Mouse (Mus musculus): Measurements from ENCODE around the gene Mcrip2. TPM values are rescaled to one million over a fixed set of nuclear protein-coding genes. Genes with fewer than 3 reads are reported as not detected.
A peak's percentile ranks its signal among the peaks of the same experiment; 100 is the strongest.

Mcrip2 gene
- polyA plus RNA-seq (2015; fragmentation: Nextera tagmentation; extraction: Ambion mirVana): 176 and 203 TPM in 2 replicates

- under 1% methylated on average over 24 of the region's 24 CpGs for WGBS
- H3K27ac ChIP-seq: peak within 1 kb of the TSS; percentile 98
- peak; percentile 84 for ATAC-seq (replicated peaks; ENCODE audit: insufficient number of reproducible peaks, insufficient read depth, low FRiP score, low read depth)
- peak within 1 kb of the TSS; percentile 97 for H3K4me3 ChIP-seq
- peak within 1 kb of the TSS; percentile 91 for H3K9ac ChIP-seq
- H3K27me3 ChIP-seq: no peaks in the 10 kb centered on the region
- no peaks in the 10 kb centered on the region for H3K9me3 ChIP-seq (replicated peaks)
- H3K4me1 ChIP-seq (replicated peaks): peaks cover 30% of the 10 kb centered on the region
- peak within 1 kb of the TSS; percentile 96 for H3K4me2 ChIP-seq
- peaks cover 12% of the 10 kb centered on the region; the same call in 1 of the 2 replicates for H3K36me3 ChIP-seq
Observed at GRCm38 (mm10) chr17:25868601-25869191, at the start of gene Mcrip2. Gene Mcrip2, minus strand, starts transcription at chr17:25868764.

GRCm38 (mm10) chr17:25918037-25918750, 49.6 kb upstream of the Mcrip2 start:
- 73% methylated on average over 9 of the region's 9 CpGs for WGBS
- Histone ChIP-seq H3K4me2 (peak overlapping the region; percentile 93), H3K4me1 (replicated peaks) (peaks cover 44% of the 10 kb centered on the region), H3K27me3 (no peaks in the 10 kb centered on the region), H3K4me3 (peak overlapping the region; percentile 81), H3K9ac (peak overlapping the region; percentile 84; the same call in 1 of the 2 replicates), H3K27ac (no peak overlapping the region), H3K36me3 (no peaks in the 10 kb centered on the region), H3K9me3 (replicated peaks) (no peaks in the 10 kb centered on the region)
- ATAC-seq (replicated peaks; ENCODE audit: insufficient number of reproducible peaks, insufficient read depth, low FRiP score, low read depth): no peak

GRCm38 (mm10) chr17:25916931-25917647, 48.5 kb upstream of the Mcrip2 start:
- Histone ChIP-seq H3K9me3 (replicated peaks) (no peaks in the 10 kb centered on the region), H3K27me3 (no peaks in the 10 kb centered on the region), H3K4me3 (no peak overlapping the region), H3K9ac (no peak overlapping the region), H3K4me1 (replicated peaks) (peaks cover 44% of the 10 kb centered on the region), H3K27ac (no peak overlapping the region), H3K36me3 (no peaks in the 10 kb centered on the region), H3K4me2 (no peak overlapping the region)
- 78% methylated on average over 8 of the region's 8 CpGs for WGBS
- ATAC-seq (replicated peaks; ENCODE audit: insufficient number of reproducible peaks, insufficient read depth, low FRiP score, low read depth): no peak

- Histone ChIP-seq H3K4me2 (0 out of 2 replicates have a peak overlapping the region, but pooled peaks have one; percentile 21), H3K27ac (peak overlapping the region; percentile 43), H3K9ac (no peak overlapping the region), H3K9me3 (replicated peaks) (no peaks in the 10 kb centered on the region), H3K4me3 (no peak overlapping the region), H3K36me3 (no peaks in the 10 kb centered on the region), H3K4me1 (replicated peaks) (peaks cover 38% of the 10 kb centered on the region), H3K27me3 (no peaks in the 10 kb centered on the region)
- no peak for ATAC-seq (replicated peaks; ENCODE audit: insufficient number of reproducible peaks, insufficient read depth, low FRiP score, low read depth)
- 58% methylated on average over 4 of the region's 4 CpGs for WGBS
Observed at GRCm38 (mm10) chr17:25914295-25914694, 45.7 kb upstream of the Mcrip2 start.

- Histone ChIP-seq H3K27me3 (no peaks in the 10 kb centered on the region), H3K4me1 (replicated peaks) (peaks cover 38% of the 10 kb centered on the region), H3K9me3 (replicated peaks) (no peaks in the 10 kb centered on the region), H3K4me3 (no peak overlapping the region), H3K27ac (peak overlapping the region; percentile 43), H3K9ac (no peak overlapping the region), H3K36me3 (no peaks in the 10 kb centered on the region), H3K4me2 (peak overlapping the region; percentile 21)
- ATAC-seq (replicated peaks; ENCODE audit: insufficient number of reproducible peaks, insufficient read depth, low FRiP score, low read depth): no peak; the same call in 1 of the 2 replicates
- 6% methylated on average over 1 of the region's 1 CpGs for WGBS
Observed at GRCm38 (mm10) chr17:25913877-25914275, 45.3 kb upstream of the Mcrip2 start.

DNA sequence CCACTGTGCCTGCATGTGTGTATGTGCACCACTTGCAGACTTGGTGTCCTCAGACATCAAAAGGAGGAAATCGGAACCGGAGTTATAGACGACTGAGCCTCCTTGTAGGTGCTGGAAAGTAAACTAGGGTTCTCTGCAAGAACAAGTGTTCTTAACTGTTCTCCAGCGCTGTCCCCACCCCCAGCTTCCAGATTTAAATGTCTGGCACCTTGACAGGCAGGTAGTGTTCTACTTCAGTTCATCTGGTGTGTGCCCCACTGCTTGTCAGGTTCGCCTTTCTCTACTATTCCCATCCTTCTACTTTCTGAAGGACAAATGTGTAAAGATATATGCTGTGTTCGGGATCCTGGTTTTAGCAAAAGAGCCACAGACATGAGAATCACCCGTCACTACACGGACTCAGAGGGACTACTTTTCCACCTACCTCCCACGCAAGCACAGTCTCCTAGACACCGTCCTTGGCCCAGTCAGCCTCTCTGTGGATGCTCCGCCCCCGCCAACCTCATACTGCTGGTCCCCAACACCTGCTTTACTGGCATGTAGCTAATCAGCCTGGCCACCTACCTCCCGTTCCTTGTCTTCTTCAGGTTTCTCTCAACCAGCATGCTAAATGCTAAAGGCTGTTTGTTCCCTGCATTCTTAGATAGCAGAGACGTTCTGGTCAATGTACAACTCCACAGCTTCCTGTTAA, 44.8 kb upstream of the Mcrip2 start:
- Histone ChIP-seq H3K27ac (peak overlapping the region; percentile 43; the same call in 1 of the 2 replicates), H3K4me1 (replicated peaks) (peaks cover 32% of the 10 kb centered on the region), H3K9me3 (replicated peaks) (no peaks in the 10 kb centered on the region), H3K9ac (no peak overlapping the region), H3K36me3 (no peaks in the 10 kb centered on the region), H3K4me2 (peak overlapping the region; percentile 21), H3K4me3 (no peak overlapping the region), H3K27me3 (no peaks in the 10 kb centered on the region)
- ATAC-seq (replicated peaks; ENCODE audit: insufficient number of reproducible peaks, insufficient read depth, low FRiP score, low read depth): no peak
- 64% methylated on average over 14 of the region's 14 CpGs for WGBS

- WGBS: 82% methylated on average over 4 of the region's 4 CpGs
- Histone ChIP-seq H3K27ac (no peak overlapping the region), H3K9ac (no peak overlapping the region), H3K4me3 (no peak overlapping the region), H3K36me3 (no peaks in the 10 kb centered on the region), H3K4me1 (replicated peaks) (peaks cover 20% of the 10 kb centered on the region), H3K27me3 (no peaks in the 10 kb centered on the region), H3K4me2 (no peak overlapping the region), H3K9me3 (replicated peaks) (no peaks in the 10 kb centered on the region)
- no peak for ATAC-seq (replicated peaks; ENCODE audit: insufficient number of reproducible peaks, insufficient read depth, low FRiP score, low read depth)
Observed at GRCm38 (mm10) chr17:25911816-25912215, 43.3 kb upstream of the Mcrip2 start.

DNA sequence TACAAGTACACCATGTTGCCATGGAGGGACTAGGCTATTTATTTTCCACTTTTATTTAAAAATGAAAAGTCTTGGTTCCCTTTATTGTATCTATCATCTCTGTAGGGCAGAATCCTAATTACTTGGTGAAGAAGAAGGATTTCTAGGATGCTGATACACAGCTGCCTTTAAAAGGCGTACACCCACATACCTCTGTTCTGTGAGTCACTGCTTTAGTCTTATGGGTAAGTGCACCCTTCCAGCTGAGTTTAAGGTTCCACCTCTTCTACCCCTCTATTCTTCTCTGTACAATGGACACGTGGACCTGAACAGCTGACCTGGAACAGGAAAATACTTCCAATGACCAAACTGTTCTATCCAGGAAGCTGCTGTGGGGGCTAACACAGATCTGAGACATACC, 39.1 kb upstream of the Mcrip2 start:
- Histone ChIP-seq H3K27me3 (no peaks in the 10 kb centered on the region), H3K27ac (no peak overlapping the region), H3K4me2 (no peak overlapping the region), H3K4me1 (replicated peaks) (no peaks in the 10 kb centered on the region), H3K9ac (no peak overlapping the region), H3K36me3 (no peaks in the 10 kb centered on the region), H3K4me3 (no peak overlapping the region), H3K9me3 (replicated peaks) (no peaks in the 10 kb centered on the region)
- no peak for ATAC-seq (replicated peaks; ENCODE audit: insufficient number of reproducible peaks, insufficient read depth, low FRiP score, low read depth)
- WGBS: 84% methylated on average over 2 of the region's 2 CpGs

DNA sequence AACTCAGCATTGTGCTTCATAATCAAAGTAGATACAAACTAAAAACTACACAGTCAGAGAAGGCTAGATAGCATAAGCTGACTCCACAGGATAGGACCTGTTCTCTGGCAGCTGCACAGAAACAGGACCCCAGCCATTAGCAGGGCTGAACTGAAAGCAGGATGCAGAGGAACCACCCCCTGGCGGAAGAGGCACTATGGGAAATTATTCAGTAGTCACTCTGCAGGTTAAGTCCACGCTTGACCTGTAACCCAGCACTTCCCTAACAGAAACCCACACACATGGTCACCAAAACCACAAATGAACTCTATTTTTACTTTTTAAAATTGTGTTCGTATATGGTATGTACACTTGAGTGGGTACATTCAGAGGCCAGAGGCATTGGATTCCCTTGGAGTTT, 34.5 kb upstream of the Mcrip2 start:
- Histone ChIP-seq H3K36me3 (peaks cover 5% of the 10 kb centered on the region; the same call in 1 of the 2 replicates), H3K27ac (no peak overlapping the region), H3K9ac (no peak overlapping the region), H3K4me3 (no peak overlapping the region), H3K27me3 (no peaks in the 10 kb centered on the region), H3K4me1 (replicated peaks) (no peaks in the 10 kb centered on the region), H3K9me3 (replicated peaks) (no peaks in the 10 kb centered on the region), H3K4me2 (no peak overlapping the region)
- no peak for ATAC-seq (replicated peaks; ENCODE audit: insufficient number of reproducible peaks, insufficient read depth, low FRiP score, low read depth)
- WGBS: 79% methylated on average over 3 of the region's 3 CpGs

DNA sequence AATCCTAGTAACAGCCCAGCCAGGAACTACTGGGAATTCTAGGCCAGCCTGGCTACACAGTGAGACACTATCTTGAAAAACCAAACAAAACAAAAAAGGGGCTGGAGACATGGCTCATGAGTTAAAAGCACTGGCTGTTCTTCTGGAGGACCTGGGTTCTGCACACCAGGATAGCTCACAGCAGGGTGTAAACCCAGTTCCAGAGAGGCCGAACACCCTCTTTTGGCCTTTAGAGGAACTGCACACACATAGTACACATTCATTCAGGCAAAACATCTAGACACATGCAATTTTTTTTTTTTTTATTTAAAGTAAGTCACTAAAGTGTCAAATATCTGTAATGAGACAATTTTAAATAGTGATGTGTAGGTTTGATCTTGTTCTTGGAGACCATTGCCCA, 31.6 kb upstream of the Mcrip2 start:
- H3K4me2 ChIP-seq: no peak overlapping the region
- 0 out of 2 replicates have a peak, but pooled peaks cover 8% of the 10 kb centered on the region for H3K4me1 ChIP-seq (replicated peaks)
- no peak for ATAC-seq (replicated peaks; ENCODE audit: insufficient number of reproducible peaks, insufficient read depth, low FRiP score, low read depth)
- H3K27ac ChIP-seq: no peak overlapping the region
- H3K9me3 ChIP-seq (replicated peaks): no peaks in the 10 kb centered on the region
- H3K9ac ChIP-seq: no peak overlapping the region
- no peaks in the 10 kb centered on the region for H3K27me3 ChIP-seq
- 81% methylated on average over 1 of the region's 1 CpGs for WGBS
- H3K36me3 ChIP-seq: peaks cover 5% of the 10 kb centered on the region; the same call in 1 of the 2 replicates
- H3K4me3 ChIP-seq: no peak overlapping the region

GRCm38 (mm10) chr17:25895891-25896290, 27.3 kb upstream of the Mcrip2 start:
- no peak overlapping the region for H3K9ac ChIP-seq
- H3K27me3 ChIP-seq: no peaks in the 10 kb centered on the region
- H3K9me3 ChIP-seq (replicated peaks): no peaks in the 10 kb centered on the region
- H3K27ac ChIP-seq: no peak overlapping the region
- no peak overlapping the region for H3K4me3 ChIP-seq
- peaks cover 4% of the 10 kb centered on the region; the same call in 1 of the 2 replicates for H3K36me3 ChIP-seq
- H3K4me2 ChIP-seq: no peak overlapping the region
- no peak for ATAC-seq (replicated peaks; ENCODE audit: insufficient number of reproducible peaks, insufficient read depth, low FRiP score, low read depth)
- H3K4me1 ChIP-seq (replicated peaks): peaks cover 12% of the 10 kb centered on the region; the same call in 1 of the 2 replicates
- 57% methylated on average over 12 of the region's 12 CpGs for WGBS
